Mouse (Mus musculus) T-helper 17 cell (primary cell): ENCODE measurements around the gene Olfr47.
"Not testable (repeated sequence)": the region's sequence is repeated elsewhere in the genome, so short reads cannot be mapped to it uniquely, and the experiment has no call there.

Experiments
- in situ Hi-C, 2 experiments: fragments of 300-600 bp; cut with MboI, MseI; formaldehyde crosslinking; loops; 1 replicate in 1 of 2; 2 replicates in 1 of 2; pipeline ENCODE4 v1.15.1; 2025; ENCODE audit warnings: high pct_unique_total_duplicates in 2 of 2

Gene Olfr47

DNA sequence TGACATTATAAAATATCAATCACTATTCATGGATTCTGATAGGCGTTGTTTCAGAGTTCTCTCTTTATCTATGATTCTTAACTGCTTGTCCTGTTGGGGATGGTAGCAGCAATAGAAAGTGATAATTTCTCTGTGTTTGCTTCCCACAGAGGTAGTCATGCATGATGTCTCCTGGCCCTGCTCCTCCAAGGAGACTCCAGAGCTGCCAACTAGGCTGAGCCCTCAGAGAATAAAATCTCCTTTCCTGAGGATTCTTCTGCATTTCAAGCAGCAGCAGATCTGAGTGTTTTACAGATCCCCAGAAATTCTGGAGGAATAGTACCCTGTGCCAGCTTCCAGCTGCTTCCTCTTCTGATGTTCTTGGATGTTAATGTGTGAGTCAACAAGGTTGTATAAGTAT is at the start of gene Olfr47:
Gene Olfr47, plus strand, starts transcription at position 275 of the 400 bp plus-strand sequence.
- in situ Hi-C loops = not testable (repeated sequence)

- in situ Hi-C loops = no loop called here
Measured at GRCm38 (mm10) chr6:43190986-43191385, 40.3 kb upstream of the Olfr47 start.

DNA sequence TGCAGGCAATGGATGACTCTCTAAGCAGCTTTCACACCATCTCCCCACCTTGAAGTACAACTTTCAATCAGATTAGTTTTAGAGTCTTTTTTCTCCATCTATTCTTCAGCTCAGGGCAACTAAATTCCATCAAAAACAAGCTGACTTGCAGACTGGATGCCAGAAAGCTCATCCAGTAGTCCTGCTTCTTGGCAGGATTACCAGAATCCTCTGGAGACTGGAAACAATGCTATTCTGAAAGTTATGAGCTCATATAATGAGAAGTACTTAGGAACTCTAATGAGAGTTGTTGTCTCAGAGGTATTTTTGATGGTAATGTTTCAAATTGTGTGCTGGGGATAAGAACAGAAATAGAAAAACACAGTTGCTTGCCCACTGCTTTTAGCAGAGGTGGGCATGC is 34.5 kb upstream of the Olfr47 start, which contains the start of gene Olfr435:
Gene Olfr435, plus strand, starts transcription at position 366 of the 400 bp plus-strand sequence.
- in situ Hi-C loops = no loop called here

- in situ Hi-C loops = no loop called here
Measured at GRCm38 (mm10) chr6:43198094-43198493, 33.2 kb upstream of the Olfr47 start.

- in situ Hi-C loops = loop anchor here in 1 of 2 experiments (10.0 kb wide), 1 partner anchor 1762 kb away; no protein-coding TSS in a partner anchor
Measured at GRCm38 (mm10) chr6:43202786-43203185, 28.5 kb upstream of the Olfr47 start.

DNA sequence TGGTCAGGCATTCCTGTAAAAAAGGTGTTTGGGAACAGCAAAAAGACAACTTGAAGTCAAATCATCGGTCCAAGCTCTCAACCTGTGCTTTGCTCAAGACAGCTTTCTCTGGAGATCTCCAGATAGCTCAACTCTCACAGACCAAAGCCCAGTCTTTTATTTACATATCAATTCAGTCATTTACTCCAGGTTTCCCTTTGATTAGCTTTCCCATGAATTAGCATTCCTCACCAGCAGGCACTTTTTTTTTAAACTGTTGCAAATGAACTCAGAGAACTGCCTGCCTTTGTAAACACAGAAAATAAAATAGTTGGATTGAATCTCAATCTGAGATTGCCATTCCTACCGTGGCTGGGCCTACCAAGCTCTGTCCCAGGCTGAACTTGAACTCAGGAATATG is 26.0 kb upstream of the Olfr47 start:
- in situ Hi-C loops = loop anchor here in 1 of 2 experiments (10.0 kb wide), 1 partner anchor 1759 kb away; no protein-coding TSS in a partner anchor

GRCm38 (mm10) chr6:43212873-43213272 is 18.5 kb upstream of the Olfr47 start, which contains the start of gene Olfr434:
Gene Olfr434 (plus strand): TSS chr6:43213021.
- in situ Hi-C loops = not testable (repeated sequence)

DNA sequence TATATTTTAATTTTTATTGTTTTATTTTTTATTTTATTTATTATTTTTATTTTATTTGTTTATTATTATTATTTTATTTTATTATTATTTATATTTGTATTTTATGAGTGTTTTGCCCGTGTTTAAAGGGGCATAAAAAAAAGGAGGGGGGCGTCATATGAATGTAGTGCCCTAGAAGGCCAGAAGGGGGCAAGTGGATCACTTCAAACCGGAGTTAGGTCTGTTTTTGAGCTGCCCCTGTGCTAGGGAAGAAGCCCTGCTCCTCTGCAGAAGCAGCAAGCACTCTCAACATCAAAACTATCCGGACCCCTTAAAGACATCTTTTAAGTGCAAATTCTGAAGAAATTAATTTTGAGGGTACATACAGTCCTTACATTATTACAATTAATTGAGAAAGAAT is 10.7 kb downstream of the Olfr47 start:
- in situ Hi-C loops = no loop called here

GRCm38 (mm10) chr6:43247396-43247795 is 16.1 kb downstream of the Olfr47 start:
- in situ Hi-C loops = loop anchor here in 1 of 2 experiments (5.0 kb wide), 1 partner anchor 50 kb away; no protein-coding TSS in a partner anchor

DNA sequence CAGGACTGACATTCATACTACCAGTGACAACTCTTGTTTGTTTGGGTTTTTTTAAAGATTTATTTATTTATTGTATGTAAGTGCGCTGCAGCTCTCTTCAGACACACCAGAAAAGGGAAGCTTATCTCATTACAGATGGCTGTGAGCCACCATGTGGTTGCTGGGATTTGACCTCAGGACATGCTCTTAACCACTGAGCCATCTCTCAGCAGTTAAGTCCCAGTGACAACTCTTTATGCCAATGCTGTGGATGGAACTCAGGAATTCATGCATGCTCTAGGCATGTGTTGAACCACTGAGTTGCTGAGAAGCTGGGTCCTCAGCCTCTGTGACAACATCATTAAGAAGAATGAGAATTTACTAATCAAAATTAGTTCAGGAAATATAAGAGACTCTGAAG is 21.7 kb downstream of the Olfr47 start:
- in situ Hi-C loops = loop anchor here in 1 of 2 experiments (10.0 kb wide), 1 partner anchor 402 kb away; no protein-coding TSS in a partner anchor

DNA sequence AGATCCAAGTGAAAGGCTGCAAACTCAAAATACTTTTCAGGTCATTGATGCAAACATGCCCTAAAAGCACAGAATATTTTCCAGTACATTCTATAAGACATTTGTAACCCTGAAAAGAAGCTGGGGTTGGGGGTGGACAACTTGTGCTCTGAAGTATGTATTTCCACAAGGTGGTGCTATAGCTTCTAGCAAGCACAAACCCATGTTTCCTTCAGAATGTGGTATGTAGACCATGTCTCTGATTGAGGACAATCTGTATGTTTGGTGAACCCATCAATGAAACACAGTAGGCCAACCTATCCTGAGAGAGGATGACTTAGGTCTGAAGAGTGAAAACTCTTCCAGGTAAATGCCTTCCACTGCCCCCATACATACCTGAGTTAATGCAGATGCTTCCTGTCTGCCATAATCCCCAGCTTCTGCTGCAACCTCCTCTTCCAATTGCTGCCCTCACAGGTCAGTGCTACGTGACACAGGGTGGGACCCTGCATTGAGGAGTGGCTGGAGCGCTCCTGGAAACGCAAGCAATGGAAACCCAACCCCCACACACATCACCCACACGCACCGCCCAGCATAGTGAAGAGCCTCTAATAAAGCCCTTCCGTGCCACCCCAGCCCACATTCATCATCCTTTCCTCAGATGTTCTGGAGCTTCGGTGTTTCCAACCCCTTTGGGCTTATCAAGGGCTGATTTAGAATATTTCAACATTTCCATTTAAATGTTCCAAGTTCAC is 23.0 kb downstream of the Olfr47 start:
- in situ Hi-C loops = loop anchor here in 1 of 2 experiments (10.0 kb wide), 1 partner anchor 400 kb away; no protein-coding TSS in a partner anchor

DNA sequence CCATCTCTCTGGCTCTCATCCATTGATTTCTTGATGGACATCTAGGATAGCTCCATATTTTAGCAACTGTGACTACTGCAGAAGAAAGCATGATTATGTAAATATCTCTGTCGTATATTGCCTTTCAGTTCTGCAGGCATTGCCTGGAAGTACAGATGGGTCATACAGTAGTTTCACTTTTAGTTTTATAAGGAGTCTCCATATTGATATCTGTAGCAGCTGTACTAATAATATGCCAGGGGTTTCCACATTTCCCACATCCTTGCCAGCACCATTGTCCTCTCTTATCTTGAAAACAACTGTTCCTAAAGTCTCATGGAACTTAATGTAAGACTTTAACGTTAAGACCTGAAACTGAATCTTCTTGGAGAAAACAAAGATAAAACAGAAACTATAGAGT is 29.4 kb downstream of the Olfr47 start:
- in situ Hi-C loops = loop anchor here in 1 of 2 experiments (10.0 kb wide), 1 partner anchor 164 kb away; no protein-coding TSS in a partner anchor

DNA sequence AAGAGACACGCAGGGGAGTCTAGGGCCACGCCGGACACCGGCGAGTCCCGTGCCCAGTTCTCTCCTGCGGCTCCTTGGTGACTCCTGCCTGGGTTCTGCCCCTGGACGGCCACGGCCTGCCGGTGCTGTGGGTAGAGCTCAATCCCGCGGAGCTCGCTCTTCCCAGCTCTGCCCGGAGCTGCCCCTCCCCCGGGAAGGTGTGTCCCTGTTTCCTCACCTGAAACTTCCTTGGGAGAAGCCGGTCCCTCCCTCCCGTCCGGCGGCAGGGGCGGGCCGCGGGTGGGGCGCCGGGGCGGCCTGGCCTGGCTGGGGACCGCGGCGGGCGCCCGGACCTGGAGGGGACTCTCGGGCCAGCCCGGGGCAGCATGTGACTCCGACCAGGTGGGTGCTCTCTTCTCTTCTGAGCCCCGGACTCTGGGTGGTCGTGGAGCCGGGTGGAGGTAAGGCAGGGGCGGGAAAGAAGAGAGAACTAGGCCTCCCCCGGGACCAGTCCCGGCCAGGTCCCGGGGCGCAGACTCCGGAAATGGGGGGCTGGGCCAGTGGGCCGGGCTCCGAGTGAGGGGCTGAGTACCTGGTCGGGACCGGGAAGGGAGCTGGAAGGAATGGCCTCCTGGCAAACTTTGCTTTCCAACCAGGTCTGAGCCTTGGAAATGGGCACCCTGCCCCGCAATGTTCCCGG is 34.2 kb downstream of the Olfr47 start, which contains the start of gene Arhgef5:
Gene Arhgef5, plus strand, starts transcription at position 220 of the 679 bp plus-strand sequence.
- in situ Hi-C loops = loop anchor here in 1 of 2 experiments (10.0 kb wide), 1 partner anchor 159 kb away; no protein-coding TSS in a partner anchor

DNA sequence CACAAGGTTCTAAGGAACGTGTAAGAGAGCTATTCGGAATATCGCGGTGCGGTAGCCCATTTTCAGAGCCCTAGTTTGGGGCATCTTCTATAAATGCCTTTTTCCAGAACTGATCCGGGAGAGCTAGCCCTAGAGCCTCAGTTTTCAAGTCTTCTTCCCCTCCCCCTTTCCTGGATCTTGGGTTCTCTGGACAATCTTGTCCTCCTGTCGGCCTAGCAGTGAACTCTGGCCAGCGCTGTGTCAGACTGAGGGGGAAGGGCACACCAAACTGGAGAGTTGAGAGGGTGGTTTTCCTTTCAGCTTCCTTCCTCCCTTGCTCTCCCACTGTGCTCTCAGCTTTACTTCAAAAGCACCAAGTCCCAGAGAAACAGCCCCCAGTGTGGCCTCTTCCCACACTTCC is 35.0 kb downstream of the Olfr47 start:
- in situ Hi-C loops = loop anchor here in 1 of 2 experiments (10.0 kb wide), 1 partner anchor 158 kb away; no protein-coding TSS in a partner anchor

DNA sequence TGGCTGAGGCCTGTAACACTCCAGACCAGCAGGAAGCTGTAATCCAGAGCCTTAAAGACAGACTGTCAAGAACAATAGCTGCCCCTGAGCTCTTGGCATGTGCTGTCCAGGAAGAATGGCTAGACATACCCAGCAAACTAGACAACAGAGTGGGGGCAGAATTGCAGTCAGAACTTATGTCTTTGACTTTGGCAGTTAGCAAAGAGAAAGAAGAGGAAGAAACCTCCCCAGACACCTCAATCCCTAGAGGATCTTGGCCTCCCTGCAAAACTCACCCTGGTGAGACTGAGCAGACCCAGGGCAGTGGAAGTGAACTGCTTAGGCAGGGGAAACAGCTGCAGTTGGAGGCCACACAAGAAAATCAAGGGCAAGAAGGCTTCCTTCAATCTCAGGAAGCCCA is 41.3 kb downstream of the Olfr47 start:
- in situ Hi-C loops = no loop called here

DNA sequence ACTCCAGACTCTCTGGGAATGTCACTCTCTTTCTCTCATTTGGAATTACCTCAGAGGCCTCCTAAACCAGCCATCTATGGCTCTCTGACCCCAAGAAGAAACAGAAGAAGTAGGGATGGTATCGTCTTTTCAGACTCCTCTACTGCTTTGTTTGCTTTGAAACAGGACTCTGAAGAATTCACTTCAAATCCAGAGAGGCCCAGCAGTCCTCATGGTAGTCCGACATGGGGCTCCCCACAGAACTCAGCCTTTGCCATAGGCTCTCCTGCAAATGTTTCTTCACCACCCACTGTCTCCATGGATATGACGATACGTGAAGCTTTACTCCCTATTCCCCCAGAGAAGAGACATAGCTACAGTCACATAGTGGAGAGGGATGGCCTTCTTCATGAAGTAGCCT is 42.8 kb downstream of the Olfr47 start:
- in situ Hi-C loops = no loop called here

DNA sequence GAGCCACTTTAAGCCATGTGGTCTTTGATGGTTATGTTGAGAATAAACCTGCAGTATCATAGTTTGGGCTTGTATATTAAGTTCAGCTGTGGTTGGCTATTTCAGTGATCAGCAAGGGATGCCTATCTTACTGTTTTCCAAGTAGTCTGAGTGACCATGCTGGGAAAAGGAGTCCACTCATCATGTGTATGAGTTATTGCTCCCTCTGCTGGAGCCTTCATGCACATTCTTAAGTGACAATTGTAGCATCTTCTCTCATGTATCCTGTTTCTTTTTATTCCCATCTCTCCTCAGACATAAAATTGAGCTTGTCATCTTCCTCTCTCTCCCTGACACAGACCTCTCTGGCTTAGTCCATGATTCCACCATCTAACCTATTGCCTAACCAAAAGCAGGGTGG is 46.9 kb downstream of the Olfr47 start:
- in situ Hi-C loops = no loop called here

DNA sequence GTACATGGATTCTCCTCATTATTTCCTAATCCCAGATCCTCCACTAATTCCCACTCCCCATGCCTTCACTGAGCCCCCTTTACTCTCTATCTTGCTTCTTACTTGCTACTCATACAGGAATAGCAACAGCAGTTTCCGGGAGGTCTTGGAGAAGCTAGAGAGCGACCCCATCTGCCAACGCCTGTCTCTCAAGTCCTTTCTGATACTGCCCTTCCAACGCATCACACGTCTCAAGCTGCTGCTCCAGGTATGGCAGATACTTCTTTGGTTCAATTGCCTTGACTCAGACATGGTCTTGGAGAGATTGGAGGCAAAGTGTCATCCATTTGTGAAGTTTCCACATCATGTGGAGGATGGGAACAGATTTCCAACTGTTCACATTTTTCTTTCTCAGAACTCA is 49.2 kb downstream of the Olfr47 start:
- in situ Hi-C loops = loop anchor here in 1 of 2 experiments (10.0 kb wide), 1 partner anchor 1464 kb away; no protein-coding TSS in a partner anchor
